Mouse (Mus musculus): ENCODE results near the gene Mansc1.

The Mansc1 gene

GRCm38 (mm10) chr6:134594569-134595442, 37.5 kb downstream of the Mansc1 start:
- DNase-seq, result no peak

DNA sequence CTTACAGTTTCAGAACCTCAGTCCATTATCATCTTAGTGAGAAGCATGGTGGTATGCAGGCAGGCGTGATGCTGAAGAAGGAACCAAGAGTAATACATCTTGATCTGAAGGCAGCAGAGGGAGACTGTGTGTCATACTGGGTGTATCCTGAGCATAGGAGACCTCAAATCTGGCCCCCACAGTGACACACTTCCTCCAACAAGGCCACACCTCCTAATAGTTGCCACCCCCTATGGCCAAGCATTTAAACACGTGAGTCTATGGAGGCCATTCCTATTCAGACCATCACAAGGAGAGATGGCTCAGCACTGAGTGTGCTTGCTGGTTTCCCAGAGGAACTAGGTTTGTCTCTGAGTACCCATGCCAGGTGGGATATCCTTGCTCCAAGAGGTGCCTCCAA, 40.7 kb downstream of the Mansc1 start:
- no peak for DNase-seq

- DNase-seq, result no peak
Measured at GRCm38 (mm10) chr6:134586241-134586640, 46.0 kb downstream of the Mansc1 start.

DNA sequence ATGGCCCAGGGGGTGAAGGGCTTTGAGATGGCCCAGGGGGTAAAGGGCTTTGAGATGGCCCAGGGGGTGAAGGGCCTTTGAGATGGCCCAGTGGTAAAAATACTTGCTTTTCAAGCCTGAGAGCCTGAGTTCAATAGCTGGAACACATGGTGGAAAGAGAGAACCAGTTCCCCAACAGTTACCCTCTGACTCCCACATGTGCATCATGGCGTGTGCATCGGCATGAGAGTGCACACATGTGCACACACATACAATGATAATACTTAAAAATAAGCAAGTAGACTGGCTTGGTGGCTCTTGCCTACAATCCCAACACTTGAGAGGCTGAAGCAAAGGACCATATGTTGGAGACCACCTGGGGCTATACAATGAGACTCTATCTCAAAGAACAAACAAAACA, 47.7 kb downstream of the Mansc1 start:
- DNase-seq, result no peak

GRCm38 (mm10) chr6:134582110-134582509, 50.2 kb downstream of the Mansc1 start:
- DNase-seq, result no peak

GRCm38 (mm10) chr6:134579506-134579905, 52.8 kb downstream of the Mansc1 start:
- no peak for DNase-seq

- DNase-seq, result no peak
Measured at GRCm38 (mm10) chr6:134578039-134578438, 54.2 kb downstream of the Mansc1 start.

- DNase-seq, result no peak
Measured at GRCm38 (mm10) chr6:134575288-134575741, 57.0 kb downstream of the Mansc1 start.

DNA sequence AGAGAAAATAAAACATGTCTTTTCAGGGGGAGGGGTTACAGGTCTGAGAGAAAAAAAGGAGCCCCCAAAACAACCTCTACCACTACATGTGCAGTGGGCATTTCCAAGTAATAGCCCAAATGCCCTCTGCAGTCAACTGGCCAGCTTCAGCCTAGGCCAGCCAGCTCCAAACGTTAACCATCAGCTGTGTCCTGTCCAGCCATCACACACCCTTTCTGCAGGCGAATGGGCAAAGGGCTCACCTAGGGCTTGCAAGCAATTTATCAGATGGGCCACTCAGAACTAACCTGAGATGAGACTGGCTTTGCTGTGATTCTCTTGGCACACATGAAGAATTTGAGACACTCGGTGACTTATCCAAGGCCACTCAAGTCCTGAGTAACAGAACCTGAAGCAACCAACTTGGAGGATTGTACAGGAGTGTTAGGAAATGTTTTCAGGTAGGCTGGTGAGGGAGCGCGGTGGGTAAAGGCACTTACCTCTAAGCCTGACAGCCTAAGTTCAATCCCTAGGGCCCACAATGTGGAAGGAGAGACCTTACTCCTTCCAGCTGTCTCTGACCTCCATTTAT, 64.2 kb downstream of the Mansc1 start:
- DNase-seq, result no peak

DNA sequence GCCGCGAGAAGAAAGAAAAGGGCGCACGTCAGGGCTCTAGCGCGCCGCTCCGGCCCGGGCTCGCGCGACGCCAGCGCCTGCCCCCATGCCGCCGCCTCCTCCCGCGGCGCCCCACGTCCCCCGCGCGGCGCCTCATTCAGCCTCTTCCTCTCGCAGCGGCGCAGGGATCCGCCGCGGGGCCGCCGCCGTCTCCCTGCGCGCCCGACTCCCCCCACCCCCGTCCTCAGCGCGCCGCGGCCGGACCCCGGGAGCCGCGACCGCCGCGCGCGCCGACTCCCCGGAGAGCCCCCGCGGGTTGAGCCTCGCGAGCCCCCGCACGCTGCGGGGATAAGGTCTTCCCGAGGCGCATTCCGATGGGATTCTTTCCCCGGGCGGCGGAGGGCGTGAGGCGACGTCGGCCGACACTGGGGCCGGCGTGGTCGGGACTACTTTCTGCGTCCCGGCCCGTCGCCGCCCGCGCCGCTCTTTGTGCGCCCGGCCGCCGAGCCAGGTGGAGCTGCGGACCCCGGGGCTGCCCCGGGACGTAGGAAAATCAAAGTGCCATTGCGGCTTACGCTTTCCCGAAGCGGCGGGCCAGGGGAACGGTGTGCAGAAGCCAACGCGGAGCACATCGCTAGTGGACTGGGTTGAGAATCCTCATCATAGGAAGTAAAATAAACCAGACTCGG, 65.3 kb downstream of the Mansc1 start, which contains the start of gene Lrp6:
TSS of gene Lrp6 (minus strand) at position 148 of the 668 bp plus-strand sequence.
- DNase-seq, result peak; percentile 79

DNA sequence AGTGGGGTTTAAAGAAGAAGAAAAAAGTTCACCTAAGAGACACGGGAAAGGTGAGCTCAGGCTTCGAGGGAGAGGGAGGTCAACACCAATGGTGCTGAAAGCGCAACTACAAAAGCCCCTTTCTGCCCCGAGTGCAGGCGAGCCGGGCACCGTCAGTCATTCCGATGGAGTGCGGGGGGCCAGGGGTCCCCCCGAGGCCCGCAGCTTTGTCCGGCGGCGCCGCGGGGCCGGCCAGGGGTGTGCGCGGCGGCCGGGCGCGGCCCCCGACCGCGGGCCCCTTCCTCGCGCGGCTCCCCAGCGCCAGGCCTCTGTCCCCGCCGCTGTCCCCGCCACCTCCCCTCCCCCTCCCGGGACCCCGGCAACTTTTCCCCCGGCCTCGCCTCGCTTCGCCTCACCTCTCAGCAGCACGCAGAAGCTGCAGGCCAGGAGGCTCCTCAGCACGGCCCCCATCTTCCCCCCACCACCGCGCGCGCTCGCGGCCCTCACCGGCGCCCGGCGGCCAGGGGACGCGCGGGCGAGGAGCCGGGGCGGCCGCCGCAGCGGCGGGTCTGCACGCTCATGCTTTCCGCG, 66.0 kb downstream of the Mansc1 start:
- no peak for DNase-seq

DNA sequence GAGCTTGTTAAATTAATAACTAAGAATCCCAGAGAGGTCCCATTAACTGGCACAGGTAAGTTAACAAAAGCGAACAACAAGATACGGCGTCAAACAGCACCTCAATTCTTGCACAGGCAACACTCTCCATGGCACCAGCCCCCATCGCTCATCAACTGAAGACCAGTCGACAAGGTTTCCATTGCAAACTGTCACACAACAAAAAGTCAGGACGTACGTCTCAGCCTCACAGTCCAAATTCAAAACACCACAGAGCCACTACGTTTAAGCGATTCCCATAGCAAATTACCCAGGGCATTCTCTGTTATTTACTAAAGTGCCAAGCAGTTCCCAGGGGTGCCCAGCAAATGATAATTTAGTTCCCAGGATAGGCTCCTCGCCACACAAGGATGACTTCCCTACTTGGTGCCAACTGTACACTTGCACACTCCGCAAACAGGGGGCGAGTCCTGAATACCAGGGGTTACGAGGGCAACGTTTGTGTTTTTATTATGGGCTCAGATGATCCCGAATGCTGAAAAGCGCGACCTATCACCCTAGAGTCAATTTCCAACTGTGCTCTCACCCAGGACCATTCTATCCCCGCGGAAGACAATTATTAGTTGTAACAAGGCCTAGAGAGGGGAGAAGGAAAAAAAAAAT, 66.6 kb downstream of the Mansc1 start:
- peak; percentile 16 for DNase-seq

DNA sequence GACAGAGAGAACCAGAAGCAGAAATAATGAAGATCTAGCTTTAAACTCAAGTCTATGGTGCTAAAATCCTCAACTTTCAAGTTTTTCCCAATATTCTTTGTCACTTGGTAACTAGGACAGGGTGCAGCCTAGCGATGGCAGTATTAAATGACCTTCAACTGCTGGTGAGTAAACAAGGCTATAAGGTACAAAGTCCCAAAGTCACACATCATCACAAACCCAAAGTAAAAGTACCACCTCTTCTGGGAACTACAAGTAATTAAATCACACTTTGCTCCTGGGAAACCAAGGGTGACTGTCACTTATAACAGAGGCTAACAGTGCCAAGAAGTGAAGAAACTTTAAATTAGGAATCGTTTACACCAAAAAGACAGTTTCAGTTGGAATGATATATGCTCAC, 67.7 kb downstream of the Mansc1 start:
- no peak for DNase-seq

DNA sequence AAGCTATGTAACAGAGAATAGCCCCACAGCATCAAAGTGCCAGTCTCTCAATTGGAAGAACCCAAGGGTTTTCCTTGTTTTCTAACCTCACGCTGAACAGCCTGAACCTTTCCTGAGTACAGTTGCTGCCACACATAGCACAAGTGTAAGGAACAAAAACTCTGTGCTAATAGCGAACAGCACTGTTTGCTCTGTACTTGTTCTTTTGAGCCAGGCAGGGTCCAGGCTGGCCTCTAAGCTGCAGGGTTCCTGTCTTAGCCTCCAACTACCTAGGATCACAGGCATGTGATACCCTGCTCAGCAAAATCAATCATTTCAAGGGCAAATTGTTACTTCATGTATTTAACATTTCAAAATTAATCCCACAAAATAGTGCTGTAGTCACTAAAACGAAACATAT, 72.7 kb downstream of the Mansc1 start:
- DNase-seq, result no peak
